In genomic region chr7:80959003-80959402, GRCm38 (mm10) we compare ENCODE assay signal across 26 mouse cellular contexts. TPM values are rescaled to one million over a fixed set of nuclear protein-coding genes. Genes with fewer than 3 reads are reported as not detected.
DNase-seq lines count a peak whose midpoint lies in the region; ATAC-seq and TF ChIP-seq lines count a peak whose summit lies in the region.
"Had no signal": no experiment of that assay in that cellular context is flagged by ENCODE, and none has a peak within 500 bp of the region (broad histone marks: within the 10 kb centered on the region; RNA-seq: fewer than 3 reads in every experiment).

No protein-coding gene starts in this region.

- WGBS in liver, embryonic 12.5 days (ENCODE audit: insufficient replicate concordance): 21% methylated on average over 3 of the region's 3 CpGs
- 53% methylated on average over 3 of the region's 3 CpGs for WGBS in liver, postnatal 0 days (ENCODE audit: insufficient replicate concordance)
- 22% methylated on average over 3 of the region's 3 CpGs for WGBS in liver, embryonic 15.5 days (ENCODE audit: insufficient replicate concordance)
- WGBS in hindbrain, embryonic 16.5 days: 86% methylated on average over 3 of the region's 3 CpGs

- H3K4me1 ChIP-seq in liver, embryonic 12.5 days: peaks cover 14% of the 10 kb centered on the region
- no peaks in the 10 kb centered on the region for H3K4me1 ChIP-seq in liver, postnatal 0 days (ENCODE audit: insufficient read depth)
- peaks cover 9% of the 10 kb centered on the region; the same call in 1 of the 2 replicates for H3K4me1 ChIP-seq in liver, embryonic 15.5 days (replicated peaks)
- H3K4me1 ChIP-seq in hindbrain, embryonic 16.5 days (ENCODE audit: control insufficient read depth, insufficient read depth, low read depth, low read length): no peaks in the 10 kb centered on the region
- H3K4me1 ChIP-seq: embryonic facial prominence, embryonic 12.5 days; embryonic facial prominence, embryonic 15.5 days; hindbrain, embryonic 12.5 days; hindbrain, embryonic 15.5 days had no signal

- no peaks in the 10 kb centered on the region for H3K36me3 ChIP-seq in liver, embryonic 12.5 days
- H3K36me3 ChIP-seq in liver, postnatal 0 days (replicated peaks; ENCODE audit: insufficient read depth, low read length): no peaks in the 10 kb centered on the region
- H3K36me3 ChIP-seq in liver, embryonic 15.5 days (replicated peaks): no peaks in the 10 kb centered on the region
- H3K36me3 ChIP-seq in hindbrain, embryonic 16.5 days (ENCODE audit: control insufficient read depth, insufficient read depth, low read length): no peaks in the 10 kb centered on the region
- H3K36me3 ChIP-seq: embryonic facial prominence, embryonic 12.5 days; embryonic facial prominence, embryonic 15.5 days; hindbrain, embryonic 12.5 days; hindbrain, embryonic 15.5 days had no signal

- DNase-seq in liver, postnatal 0 days: no peak
- peak; percentile 47 for DNase-seq in c-Kit-positive CD71-positive TER-119-positive erythroid progenitor cells, embryonic 14.5 days (ENCODE audit: low spot score)
- no peak for DNase-seq in testis, postnatal 10 days (ENCODE audit: low spot score)
- DNase-seq in Muller cell, postnatal 12 days (ENCODE audit: inconsistent ontology term): no peak
- DNase-seq: adrenal gland, postnatal 10 days; adrenal gland, postnatal 36 days; cerebellum, adult 11-12 months; cerebellum, adult 8-10 months; cerebellum, postnatal 14 days; forebrain, postnatal 0 days; gastrocnemius, adult 2 months; gastrocnemius, postnatal 14 days; heart, adult 18-20 months had no signal

- H3K27me3 ChIP-seq in liver, embryonic 12.5 days (replicated peaks): no peaks in the 10 kb centered on the region; the same call in 1 of the 2 replicates
- H3K27me3 ChIP-seq in liver, postnatal 0 days (ENCODE audit: insufficient read depth, low read length): no peaks in the 10 kb centered on the region
- H3K27me3 ChIP-seq in liver, embryonic 15.5 days: peaks cover 6% of the 10 kb centered on the region; the same call in 1 of the 2 replicates
- no peaks in the 10 kb centered on the region for H3K27me3 ChIP-seq in hindbrain, embryonic 16.5 days (replicated peaks; ENCODE audit: control insufficient read depth, insufficient read depth, low read length)
- H3K27me3 ChIP-seq: embryonic facial prominence, embryonic 12.5 days; embryonic facial prominence, embryonic 15.5 days; hindbrain, embryonic 12.5 days; hindbrain, embryonic 15.5 days; Patski had no signal

- H3K4me3 ChIP-seq in liver, embryonic 12.5 days: no peak overlapping the region
- no peak overlapping the region for H3K4me3 ChIP-seq in liver, postnatal 0 days (ENCODE audit: low read depth, low read length)
- H3K4me3 ChIP-seq in liver, embryonic 15.5 days (replicated peaks): no peak overlapping the region
- no peak overlapping the region for H3K4me3 ChIP-seq in hindbrain, embryonic 16.5 days (ENCODE audit: low read length)
- H3K4me3 ChIP-seq: embryonic facial prominence, embryonic 12.5 days; embryonic facial prominence, embryonic 15.5 days; gastrocnemius, adult 2 months; hindbrain, embryonic 12.5 days; hindbrain, embryonic 15.5 days had no signal

- H3K4me2 ChIP-seq in liver, embryonic 12.5 days: peak overlapping the region; percentile 9; the same call in 1 of the 2 replicates
- H3K4me2 ChIP-seq in liver, postnatal 0 days (ENCODE audit: low read depth, low read length): no peak overlapping the region
- no peak overlapping the region for H3K4me2 ChIP-seq in liver, embryonic 15.5 days
- H3K4me2 ChIP-seq in hindbrain, embryonic 16.5 days (ENCODE audit: low read length): no peak overlapping the region
- H3K4me2 ChIP-seq: embryonic facial prominence, embryonic 12.5 days; embryonic facial prominence, embryonic 15.5 days; heart, embryonic 11.5 days; hindbrain, embryonic 12.5 days; hindbrain, embryonic 15.5 days had no signal

- ATAC-seq in liver, embryonic 12.5 days: peak; percentile 85
- no peak for ATAC-seq in liver, postnatal 0 days
- peak; percentile 44; the same call in 1 of the 2 replicates for ATAC-seq in liver, embryonic 15.5 days (ENCODE audit: insufficient read depth)
- ATAC-seq in megakaryocyte-erythroid progenitor cell, adult 5-6 weeks (replicated peaks; ENCODE audit: low FRiP score, low TSS enrichment, poor library complexity, severe bottlenecking): peak; percentile 79
- no peak for ATAC-seq in hindbrain, embryonic 16.5 days
- ATAC-seq: CD4-positive, CD25-positive, alpha-beta regulatory T cell, adult 4 months; forebrain, embryonic 14.5 days; forebrain, postnatal 0 days; Patski had no signal

- H3K27ac ChIP-seq in liver, embryonic 12.5 days: no peak overlapping the region
- H3K27ac ChIP-seq in liver, postnatal 0 days (ENCODE audit: low read depth): no peak overlapping the region
- H3K27ac ChIP-seq in liver, embryonic 15.5 days (replicated peaks): no peak overlapping the region
- no peak overlapping the region for H3K27ac ChIP-seq in hindbrain, embryonic 16.5 days (ENCODE audit: low read depth, low read length)
- H3K27ac ChIP-seq: embryonic facial prominence, embryonic 12.5 days; embryonic facial prominence, embryonic 15.5 days; gastrocnemius, adult 2 months; hindbrain, embryonic 12.5 days; hindbrain, embryonic 15.5 days had no signal

- TF ChIP-seq EP300 in liver, postnatal 0 days (IDR thresholded peaks at IDR 0.05; ENCODE audit: low read depth): no peak

- no peaks in the 10 kb centered on the region for H3K9me3 ChIP-seq in liver, embryonic 12.5 days (replicated peaks)
- H3K9me3 ChIP-seq in liver, postnatal 0 days (ENCODE audit: low read length): no peaks in the 10 kb centered on the region
- H3K9me3 ChIP-seq in liver, embryonic 15.5 days (replicated peaks): no peaks in the 10 kb centered on the region
- H3K9me3 ChIP-seq in hindbrain, embryonic 16.5 days (ENCODE audit: control insufficient read depth, low read length): no peaks in the 10 kb centered on the region
- H3K9me3 ChIP-seq: embryonic facial prominence, embryonic 12.5 days; embryonic facial prominence, embryonic 15.5 days; hindbrain, embryonic 12.5 days; hindbrain, embryonic 15.5 days had no signal

- H3K9ac ChIP-seq in liver, embryonic 12.5 days: no peak overlapping the region
- H3K9ac ChIP-seq in liver, postnatal 0 days (replicated peaks): no peak overlapping the region
- H3K9ac ChIP-seq in liver, embryonic 15.5 days: no peak overlapping the region
- H3K9ac ChIP-seq in hindbrain, embryonic 16.5 days (ENCODE audit: low read depth, low read length): no peak overlapping the region
- H3K9ac ChIP-seq: embryonic facial prominence, embryonic 12.5 days; embryonic facial prominence, embryonic 15.5 days; forebrain, postnatal 0 days; hindbrain, embryonic 12.5 days; hindbrain, embryonic 15.5 days had no signal

- no peak for TF ChIP-seq CTCF in liver, postnatal 0 days (IDR thresholded peaks at IDR 0.05; ENCODE audit: low read depth)

RNA-seq across cellular contexts. Expression of gene Sec11a, which starts 11.4 kb away (rescaled TPM):
- polyA plus RNA-seq in liver, embryonic 12.5 days (2016; fragmentation: Nextera tagmentation; extraction: Ambion mirVana): 123 and 124 TPM in 2 replicates
- 82.0 and 89.4 TPM in 2 replicates for polyA plus RNA-seq in liver, postnatal 0 days (2015; fragmentation: Nextera tagmentation; extraction: Ambion mirVana)
- 96.7 and 103 TPM in 2 replicates for polyA plus RNA-seq in liver, embryonic 15.5 days (2015; fragmentation: Nextera tagmentation; extraction: Ambion mirVana)
- 109 and 150 TPM in 2 replicates for total RNA-seq in megakaryocyte-erythroid progenitor cell, adult 5-6 weeks (2014; fragmentation: Nextera tagmentation)
- 393 and 493 TPM in 2 replicates for total RNA-seq in megakaryocyte-erythroid progenitor cell, adult 5-6 weeks (2017)
- 153 and 164 TPM in 2 replicates for polyA plus RNA-seq in hindbrain, embryonic 16.5 days (2015; fragmentation: Nextera tagmentation; extraction: Ambion mirVana)

RNA-seq across cellular contexts. Expression of gene Zfp592, which starts 34.5 kb away (rescaled TPM):
- polyA plus RNA-seq in liver, embryonic 12.5 days (2016; fragmentation: Nextera tagmentation; extraction: Ambion mirVana): 11.9 and 12.0 TPM in 2 replicates
- polyA plus RNA-seq in liver, postnatal 0 days (2015; fragmentation: Nextera tagmentation; extraction: Ambion mirVana): 3.1 and 4.3 TPM in 2 replicates
- polyA plus RNA-seq in liver, embryonic 15.5 days (2015; fragmentation: Nextera tagmentation; extraction: Ambion mirVana): 5.5 and 6.8 TPM in 2 replicates
- 33.1 and 38.5 TPM in 2 replicates for total RNA-seq in megakaryocyte-erythroid progenitor cell, adult 5-6 weeks (2014; fragmentation: Nextera tagmentation)
- 12.5 TPM in 2 replicates for total RNA-seq in megakaryocyte-erythroid progenitor cell, adult 5-6 weeks (2017)
- 9.0 and 12.2 TPM in 2 replicates for polyA plus RNA-seq in hindbrain, embryonic 16.5 days (2015; fragmentation: Nextera tagmentation; extraction: Ambion mirVana)

RNA-seq across cellular contexts. Expression of gene Nmb, which starts 54.1 kb away (rescaled TPM):
- 1.6 and 2.4 TPM in 2 replicates for polyA plus RNA-seq in liver, embryonic 12.5 days (2016; fragmentation: Nextera tagmentation; extraction: Ambion mirVana)
- 1.4 and 1.7 TPM in 2 replicates for polyA plus RNA-seq in liver, postnatal 0 days (2015; fragmentation: Nextera tagmentation; extraction: Ambion mirVana)
- 0.93 and 1.3 TPM in 2 replicates for polyA plus RNA-seq in liver, embryonic 15.5 days (2015; fragmentation: Nextera tagmentation; extraction: Ambion mirVana)
- total RNA-seq in megakaryocyte-erythroid progenitor cell, adult 5-6 weeks (2014; fragmentation: Nextera tagmentation): 3.6 TPM in 1 of 2 replicates, not detected in the other
- total RNA-seq in megakaryocyte-erythroid progenitor cell, adult 5-6 weeks (2017): not detected in 2 replicates
- polyA plus RNA-seq in hindbrain, embryonic 16.5 days (2015; fragmentation: Nextera tagmentation; extraction: Ambion mirVana): 7.6 and 7.7 TPM in 2 replicates
- total RNA-seq: hematopoietic stem cell, adult 5-6 weeks had no signal

RNA-seq across cellular contexts. Expression of gene Wdr73, which starts 57.9 kb away (rescaled TPM):
- 29.1 and 30.3 TPM in 2 replicates for polyA plus RNA-seq in liver, embryonic 12.5 days (2016; fragmentation: Nextera tagmentation; extraction: Ambion mirVana)
- 10.1 and 13.6 TPM in 2 replicates for polyA plus RNA-seq in liver, postnatal 0 days (2015; fragmentation: Nextera tagmentation; extraction: Ambion mirVana)
- polyA plus RNA-seq in liver, embryonic 15.5 days (2015; fragmentation: Nextera tagmentation; extraction: Ambion mirVana): 13.2 and 13.7 TPM in 2 replicates
- 28.3 and 41.5 TPM in 2 replicates for total RNA-seq in megakaryocyte-erythroid progenitor cell, adult 5-6 weeks (2014; fragmentation: Nextera tagmentation)
- 28.8 and 53.1 TPM in 2 replicates for total RNA-seq in megakaryocyte-erythroid progenitor cell, adult 5-6 weeks (2017)
- 33.8 and 35.8 TPM in 2 replicates for polyA plus RNA-seq in hindbrain, embryonic 16.5 days (2015; fragmentation: Nextera tagmentation; extraction: Ambion mirVana)

Comparison
In these comparisons a context has a peak if more than half of its experiments do, and no peak if none do; other contexts are left out.
1. ATAC-seq: peak in liver, embryonic 12.5 days (single experiment), liver, embryonic 15.5 days (single experiment) and megakaryocyte-erythroid progenitor cell, adult 5-6 weeks (single experiment); none in liver, postnatal 0 days (single experiment) and hindbrain, embryonic 16.5 days (single experiment).